Mouse (Mus musculus) cerebellum, adult 9-10 months (tissue): ENCODE data around the gene Stk33.
"Not testable (repeated sequence)": the region's sequence is repeated elsewhere in the genome, so short reads cannot be mapped to it uniquely, and the experiment has no call there.

Source experiments
- DNase-seq: peaks from one replicate; pipeline ENCODE4 v3.0.0; 2022

Stk33 gene

DNA sequence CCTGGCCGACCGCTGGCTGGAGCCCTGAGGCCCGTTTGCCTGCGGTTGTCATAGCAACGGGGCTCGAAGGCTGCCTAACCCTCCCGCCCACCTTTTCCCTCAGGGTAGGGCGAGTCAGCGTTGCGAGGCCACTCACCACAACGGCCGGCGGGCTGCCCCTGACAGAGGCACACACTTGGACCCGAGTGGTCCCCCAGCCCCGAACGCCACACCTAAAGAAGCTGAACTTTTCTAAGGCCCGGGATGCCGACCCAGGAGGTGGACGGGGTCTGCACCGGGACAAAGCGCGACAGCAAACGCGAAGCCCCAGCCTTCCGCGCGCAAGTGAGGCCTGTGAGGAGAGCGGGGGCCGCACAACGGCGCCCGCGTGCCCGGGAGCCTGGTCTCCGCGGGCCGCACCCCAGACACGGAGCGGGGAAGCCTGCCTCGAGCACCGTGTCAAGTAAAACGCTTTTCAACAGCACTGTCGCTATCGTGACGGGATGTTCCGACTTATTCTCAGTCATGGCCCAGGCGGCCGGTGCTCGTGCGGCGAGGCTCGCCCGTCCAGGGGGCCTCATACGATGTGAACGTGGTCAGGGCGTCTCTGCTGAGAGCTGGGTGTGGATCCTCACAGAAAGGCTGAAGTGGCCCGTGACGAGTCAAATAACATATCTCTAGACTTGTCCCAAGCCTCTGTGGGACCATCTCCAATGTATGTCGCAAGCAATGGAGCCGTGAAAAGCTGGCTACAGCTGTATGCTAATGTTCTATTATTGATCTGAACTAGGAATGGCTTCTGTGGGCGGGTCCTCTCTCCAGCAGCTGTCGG lies at the start of gene Stk33:
Gene Stk33 (minus strand): TSS at position 301 of the 811 bp plus-strand sequence.
- DNase-seq = no peak

DNA sequence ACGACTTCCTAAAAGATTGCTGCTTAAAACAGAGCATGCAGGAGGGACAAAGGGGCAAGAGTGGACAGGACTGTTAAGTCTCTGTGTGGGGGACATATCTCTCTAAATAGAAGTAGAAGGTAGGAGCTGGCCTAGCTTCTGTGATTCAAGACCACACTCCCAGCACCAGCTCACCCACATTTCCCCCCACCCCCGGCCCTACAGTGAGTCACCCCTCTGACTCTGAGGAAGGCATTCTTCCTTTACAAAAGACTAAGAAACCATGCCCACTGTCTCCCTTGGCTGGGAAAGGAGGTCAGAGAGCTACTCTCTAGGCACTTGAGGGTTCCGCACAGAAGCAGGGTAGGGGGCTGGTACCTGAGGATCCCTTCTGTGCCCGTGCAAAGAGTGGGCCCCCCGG lies 45.3 kb upstream of the Stk33 start:
- no peak for DNase-seq

DNA sequence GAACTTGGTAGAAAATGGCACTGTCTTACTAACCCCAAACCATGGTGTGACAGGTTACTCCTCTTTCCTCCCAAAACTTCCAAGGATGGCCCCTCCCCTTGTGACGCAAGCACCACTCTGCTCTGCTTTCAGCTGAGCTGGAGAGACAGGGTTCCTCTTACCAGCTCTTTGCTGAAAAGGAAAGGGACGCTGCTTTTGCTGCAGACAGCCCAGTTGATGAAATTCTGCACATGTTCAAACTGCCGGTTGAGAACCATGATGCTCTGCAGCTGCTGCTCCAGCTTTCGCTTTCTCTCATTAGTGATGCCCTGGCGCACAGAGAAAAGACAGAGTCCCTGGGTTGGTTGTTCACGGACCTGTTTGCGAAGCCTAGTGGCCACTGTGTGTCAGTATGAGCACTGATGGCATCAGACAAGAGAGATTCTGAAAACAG lies 41.9 kb upstream of the Stk33 start:
- no peak for DNase-seq

DNA sequence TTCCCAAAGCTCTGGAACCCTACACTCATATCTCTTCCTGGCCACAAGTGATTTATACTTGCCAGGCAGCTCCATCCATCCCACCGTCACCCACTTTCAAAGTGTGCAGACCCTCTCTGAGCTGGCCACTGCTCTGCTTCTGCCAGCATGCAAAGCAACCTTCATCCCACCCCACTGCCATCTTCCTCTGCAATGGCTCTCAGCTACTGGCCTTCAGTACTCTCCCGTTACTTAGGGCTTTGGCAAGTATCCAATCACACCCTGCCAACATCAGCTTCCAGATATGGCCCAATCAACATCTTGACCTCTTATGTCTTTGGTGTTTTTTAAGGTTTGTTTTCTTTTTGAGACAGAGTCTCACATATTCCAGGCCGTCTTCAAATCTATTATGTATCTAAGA lies 39.0 kb upstream of the Stk33 start:
- no peak for DNase-seq

DNA sequence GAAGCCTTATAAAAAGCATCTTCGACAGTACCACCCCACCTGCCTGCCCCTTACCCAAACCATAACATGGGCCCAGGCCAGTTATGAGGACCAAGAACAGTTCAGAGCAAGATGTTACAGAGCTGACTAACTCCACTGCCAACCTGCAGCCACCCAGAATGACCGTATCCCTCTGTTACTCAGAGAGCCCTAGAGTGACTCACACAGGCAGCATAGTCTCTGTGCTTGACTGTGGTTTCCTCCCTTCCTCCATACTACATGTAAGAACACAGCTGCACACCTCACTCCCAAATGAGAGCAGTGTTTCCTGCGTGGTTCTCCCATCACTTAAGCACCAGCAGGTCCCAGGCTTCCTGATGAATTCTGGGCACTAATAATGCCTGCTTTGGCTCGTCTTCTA lies 31.8 kb upstream of the Stk33 start:
- DNase-seq = no peak

DNA sequence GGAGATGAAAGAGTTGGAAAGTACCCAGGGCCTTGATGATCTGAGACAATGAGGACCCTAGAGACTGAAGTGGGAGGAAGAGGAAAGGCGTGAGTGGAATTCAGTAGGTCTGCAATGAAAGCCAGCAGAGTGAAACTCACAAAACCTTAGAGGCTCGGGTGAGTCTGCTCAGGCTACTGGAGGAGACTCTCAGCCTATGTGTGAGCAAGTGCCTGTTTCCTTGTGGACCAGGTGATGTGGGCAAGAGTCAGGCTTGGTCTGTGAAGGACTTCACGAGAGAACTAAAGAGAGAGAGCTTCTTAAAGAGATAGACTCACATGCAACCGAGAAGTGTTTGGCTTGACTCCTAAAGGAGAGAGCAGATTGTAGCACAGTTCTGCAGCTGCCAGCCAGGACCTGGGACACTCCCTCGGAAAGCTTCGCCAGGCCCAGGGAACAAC lies 29.4 kb upstream of the Stk33 start:
- DNase-seq = peak; percentile 27

DNA sequence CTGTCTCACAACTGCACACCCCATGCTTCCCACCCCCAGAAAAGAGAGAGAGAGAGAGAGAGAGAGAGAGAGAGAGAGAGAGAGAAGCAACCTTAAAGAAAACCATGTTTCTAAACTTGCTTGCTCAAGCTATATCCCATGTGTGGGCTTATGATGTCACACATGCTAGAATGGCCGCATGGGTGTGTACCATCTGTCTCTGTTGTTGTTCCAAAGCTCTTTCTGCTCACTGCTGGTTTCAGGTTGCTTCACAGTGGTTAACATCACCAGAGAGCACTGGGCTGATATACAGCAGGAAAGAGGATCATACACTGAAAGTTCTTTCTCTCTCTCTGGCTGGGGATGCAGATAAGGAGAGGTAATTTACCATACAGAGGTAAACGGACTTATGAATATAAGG lies 28.7 kb upstream of the Stk33 start:
- DNase-seq = peak; percentile 27

DNA sequence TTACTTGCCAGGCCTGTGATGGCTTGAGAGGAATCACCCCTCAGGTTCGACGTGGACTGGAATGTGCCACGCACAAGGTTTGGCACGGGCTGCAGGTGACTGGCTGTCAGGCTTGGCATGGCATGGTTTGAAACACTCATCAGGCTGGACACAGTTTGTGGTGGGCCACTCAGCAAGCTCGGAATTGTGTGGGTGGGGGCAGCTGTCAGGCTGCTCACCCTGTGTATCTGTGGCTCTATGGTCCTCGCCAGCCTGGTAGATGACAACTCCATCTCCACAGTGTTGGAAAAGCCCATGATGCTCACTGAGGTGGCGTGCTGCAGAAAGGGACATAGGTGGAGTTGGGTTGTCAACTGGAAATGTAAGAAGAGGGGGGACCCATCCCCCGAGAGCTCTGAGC lies 21.8 kb upstream of the Stk33 start:
- no peak for DNase-seq

DNA sequence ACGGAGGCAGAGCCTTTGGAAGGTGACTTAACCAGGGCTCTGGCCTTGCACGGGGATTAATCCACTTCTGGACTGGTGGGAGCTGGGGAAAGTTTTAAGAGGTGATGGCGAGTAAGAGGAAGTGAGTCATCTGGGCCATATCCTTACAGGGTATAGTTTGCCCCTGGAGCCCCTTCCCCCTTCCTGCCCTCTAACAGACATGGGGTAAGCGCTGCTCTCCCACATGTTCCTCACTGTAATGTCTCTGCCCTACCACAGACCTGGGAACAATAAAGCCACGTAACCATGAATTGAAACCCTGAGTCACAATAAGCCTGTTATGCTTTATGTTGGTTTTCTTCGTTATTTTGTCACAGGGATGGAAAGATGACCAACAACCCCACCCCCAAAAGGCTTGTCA lies 17.7 kb upstream of the Stk33 start:
- DNase-seq = no peak

DNA sequence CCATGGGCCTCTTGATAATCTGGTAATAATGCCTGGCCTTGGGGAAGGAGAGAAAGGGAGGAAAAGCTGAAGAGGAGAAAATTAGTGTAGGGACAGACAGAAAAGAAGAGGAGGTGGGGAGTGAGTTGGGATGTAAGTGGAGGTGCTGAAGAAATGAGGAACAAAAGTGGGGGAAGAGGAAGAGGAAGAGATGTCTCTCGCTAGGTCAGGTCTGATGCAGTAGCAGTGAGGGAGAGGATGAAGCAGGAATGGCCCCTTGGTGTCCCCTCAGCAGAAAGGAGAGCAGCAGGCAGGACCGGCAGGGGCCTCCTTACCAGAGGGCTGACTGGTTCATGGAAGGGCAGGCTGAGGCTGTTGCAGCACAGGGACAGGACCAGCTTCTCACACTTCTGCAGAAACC lies 16.9 kb upstream of the Stk33 start:
- no peak for DNase-seq

DNA sequence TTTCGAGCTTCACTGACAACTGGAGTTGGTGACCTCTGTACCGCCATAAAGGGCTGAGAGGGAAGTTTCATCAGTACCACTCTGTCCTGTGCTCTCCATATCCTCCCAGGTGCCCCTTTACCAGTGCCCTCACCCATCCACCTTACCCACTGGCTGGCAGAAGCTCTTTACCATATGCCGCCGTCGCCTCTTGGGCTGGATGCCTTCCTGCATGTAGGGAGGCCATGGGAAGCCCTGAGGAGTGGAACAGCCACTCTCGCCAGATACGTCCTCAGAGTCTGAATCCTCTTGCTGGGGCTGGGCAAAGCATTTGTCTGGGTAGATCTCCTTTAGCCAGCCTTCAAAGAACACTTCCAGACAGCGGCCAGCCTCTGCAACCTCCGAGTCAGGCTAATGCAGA lies 16.0 kb upstream of the Stk33 start:
- DNase-seq = no peak

DNA sequence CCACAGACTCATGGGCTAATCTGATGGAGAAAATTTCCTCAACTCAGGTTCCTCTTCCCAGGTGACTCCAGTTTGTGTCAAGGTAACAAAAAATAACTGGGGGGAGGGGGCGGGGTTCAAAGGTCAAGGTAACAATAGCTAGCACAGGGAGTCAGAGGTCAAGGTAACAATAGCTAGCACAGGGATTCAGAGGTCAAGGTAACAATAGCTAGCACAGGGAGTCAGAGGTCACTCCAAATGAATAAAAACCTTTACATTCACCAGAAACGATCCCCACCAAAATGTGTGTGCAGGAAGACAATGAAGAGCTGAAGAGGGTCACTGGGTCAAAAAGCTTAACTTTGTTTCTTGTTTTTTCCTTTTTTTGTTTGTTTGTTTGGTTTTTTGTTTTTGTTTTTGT lies 9.2 kb upstream of the Stk33 start:
- DNase-seq = no peak

DNA sequence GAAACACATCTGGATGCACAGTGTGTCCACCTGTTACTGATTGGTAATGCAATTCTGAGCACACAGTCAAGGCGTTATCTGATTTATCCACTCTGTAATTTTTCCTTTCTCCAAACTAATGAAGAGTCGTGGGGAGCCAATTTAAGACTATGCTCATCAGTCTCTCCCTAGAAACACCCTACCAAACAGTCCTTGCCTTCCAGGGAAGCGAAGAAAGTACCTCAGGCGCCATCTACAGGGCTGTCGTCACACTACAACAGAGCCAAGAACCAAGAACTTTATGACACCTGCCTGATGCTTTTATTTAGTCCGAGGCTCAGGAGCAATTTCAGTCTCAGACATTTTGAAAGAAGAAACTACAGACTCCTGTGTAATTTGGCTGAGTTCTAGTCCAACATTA lies 6.1 kb upstream of the Stk33 start:
- DNase-seq = peak; percentile 51

DNA sequence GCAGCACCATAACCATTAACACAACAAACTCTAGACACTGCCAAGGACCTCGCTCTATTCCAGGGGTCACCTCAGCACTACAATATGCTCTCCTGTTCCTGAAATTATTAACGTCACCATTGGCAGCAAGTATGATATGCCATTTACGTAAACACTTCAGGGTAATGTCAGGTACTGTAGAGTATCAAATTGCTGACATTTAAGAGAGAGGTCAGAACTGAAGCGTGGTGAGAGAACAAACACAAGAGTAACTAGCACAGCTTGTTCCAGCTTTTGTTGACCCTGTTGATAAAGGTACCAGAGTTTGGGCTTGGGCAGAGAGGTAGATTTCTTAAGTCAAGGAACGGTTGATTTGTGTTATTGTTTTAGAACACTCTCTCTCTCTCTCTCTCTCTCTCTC lies 3.9 kb upstream of the Stk33 start:
- no peak for DNase-seq

DNA sequence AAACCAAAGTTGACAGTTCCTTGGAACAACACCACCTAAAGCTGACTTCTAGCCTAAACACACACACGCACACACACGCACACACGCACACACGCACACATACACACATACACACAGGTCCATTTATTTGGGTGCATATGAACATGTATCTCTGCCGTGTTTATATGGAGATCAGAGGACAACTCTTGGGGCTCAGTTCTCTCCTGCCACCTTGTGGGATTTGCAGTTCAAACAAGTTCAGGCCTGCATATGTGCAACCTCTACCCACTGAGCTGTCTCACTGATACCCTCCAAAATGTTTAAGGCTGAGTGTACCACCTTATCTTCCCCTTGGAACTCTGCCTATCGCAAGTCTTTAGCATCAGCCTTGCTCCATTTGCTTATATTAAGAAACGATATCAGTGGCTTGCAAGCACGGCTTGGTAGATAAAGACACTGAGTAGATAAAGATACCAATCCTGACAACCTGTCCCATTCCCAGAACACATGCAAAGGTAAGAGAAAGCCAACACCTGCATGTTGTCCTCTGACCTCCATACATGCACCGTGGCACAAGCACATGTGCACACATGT lies 1.9 kb upstream of the Stk33 start:
- DNase-seq = no peak

DNA sequence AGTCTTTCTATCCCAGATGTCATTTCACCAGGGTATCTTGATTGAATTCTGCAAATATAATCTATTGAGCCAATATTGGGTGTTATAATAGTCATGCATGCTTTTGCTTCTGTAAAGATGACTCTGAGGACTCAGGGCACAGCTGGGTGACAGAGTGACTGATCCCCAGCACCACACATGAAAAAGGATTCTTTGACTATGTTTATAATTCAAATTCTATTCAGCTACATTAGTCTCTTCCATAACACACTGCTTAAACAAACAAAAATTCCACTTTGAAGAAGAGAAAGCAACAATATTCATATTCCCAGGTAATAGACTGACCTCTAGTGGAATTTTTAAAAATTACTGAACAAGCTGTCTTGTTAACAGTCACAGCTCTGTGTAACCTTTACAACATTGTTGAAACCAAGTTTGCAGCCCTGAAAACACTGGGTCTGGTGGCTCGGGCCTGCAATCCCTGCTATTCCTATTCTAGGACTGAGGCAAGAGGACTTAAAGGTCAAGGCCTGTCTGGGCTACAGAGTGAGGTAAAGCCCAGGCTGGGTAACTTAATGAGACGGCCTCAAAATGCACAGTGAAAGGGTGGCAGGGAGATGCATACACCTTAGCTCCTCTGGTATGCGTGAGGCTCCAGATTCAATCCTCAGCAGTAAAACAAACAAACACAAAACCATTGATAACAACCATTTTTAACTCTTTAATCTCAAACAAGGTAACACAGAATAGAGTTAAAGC lies 14.3 kb downstream of the Stk33 start:
- peak; percentile 70 for DNase-seq

DNA sequence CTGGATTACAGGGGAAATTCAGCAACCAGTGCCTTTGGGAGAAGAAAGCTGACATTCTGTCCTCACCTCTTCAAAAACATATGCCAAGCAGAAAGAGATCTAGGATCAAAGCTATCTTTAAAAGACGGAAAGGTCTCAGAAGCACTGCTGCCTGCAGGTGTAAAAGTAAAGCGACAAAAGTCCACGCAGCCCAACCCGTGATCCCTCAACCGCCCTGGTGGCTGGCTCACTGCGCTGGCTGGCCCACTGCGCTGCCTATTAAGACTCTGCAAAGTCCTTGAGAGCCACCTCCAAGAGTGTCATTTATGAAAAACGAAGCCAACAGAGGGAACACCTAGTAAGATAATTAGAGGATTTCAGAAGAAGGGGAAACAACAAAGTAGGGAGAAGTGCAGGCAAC lies 16.1 kb downstream of the Stk33 start:
- DNase-seq = no peak

DNA sequence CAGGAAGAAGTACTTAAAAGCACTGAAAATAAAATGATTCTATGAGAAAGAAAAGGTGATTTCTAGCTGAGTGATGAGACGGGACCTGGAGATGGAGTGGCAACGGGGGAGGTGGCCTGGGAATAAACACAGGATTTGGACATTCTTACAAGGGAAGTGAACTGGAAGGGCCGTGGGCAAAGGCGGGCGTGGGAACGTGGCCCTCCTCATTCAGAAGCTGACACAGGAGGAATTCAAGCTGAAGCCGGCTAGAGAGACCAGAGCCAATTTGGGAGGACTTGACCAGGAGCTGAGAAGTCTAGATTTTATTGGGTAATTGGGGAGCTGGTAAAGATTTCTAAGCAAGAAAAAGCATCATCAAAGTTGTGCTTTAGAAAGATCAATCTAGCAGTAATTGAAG lies 33.4 kb downstream of the Stk33 start:
- no peak for DNase-seq

DNA sequence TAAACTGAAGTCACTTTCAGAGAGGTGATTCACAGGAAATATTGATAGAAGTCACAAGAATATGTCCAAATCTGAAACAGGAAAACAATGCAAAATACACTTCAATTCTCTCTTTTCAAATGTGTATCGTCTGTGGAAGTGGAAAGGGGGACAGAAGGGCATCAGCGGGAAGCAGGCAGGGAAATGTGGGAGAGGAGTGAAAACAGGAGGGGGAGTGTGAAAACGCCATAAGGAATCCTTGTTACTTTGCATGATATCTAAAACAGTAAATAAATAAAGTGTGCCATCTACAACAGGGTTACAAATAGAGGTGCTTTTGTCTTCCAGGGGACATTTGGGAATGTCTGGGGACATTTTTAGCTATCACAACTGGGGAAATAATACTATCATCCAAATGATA lies 39.6 kb downstream of the Stk33 start:
- DNase-seq = peak; percentile 75

DNA sequence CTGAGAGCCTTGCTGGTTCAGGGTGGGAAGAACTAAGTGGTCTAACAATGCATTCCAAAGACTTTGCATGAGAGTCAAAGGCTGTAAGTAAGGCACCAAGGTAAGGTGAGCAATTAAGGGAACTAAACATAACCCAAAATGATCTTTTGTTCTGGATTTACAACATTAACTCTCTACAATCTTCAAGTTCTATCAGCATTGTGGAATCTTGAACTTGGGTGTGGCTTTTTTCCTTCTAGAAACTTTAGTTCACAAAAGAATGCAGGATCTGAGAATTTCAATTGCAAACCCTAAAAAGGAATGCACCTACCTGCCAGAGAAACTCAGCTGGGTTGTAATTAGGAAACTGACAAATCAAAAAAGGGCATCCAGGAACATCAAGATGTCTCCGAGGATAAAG lies 57.8 kb downstream of the Stk33 start:
- DNase-seq = no peak

DNA sequence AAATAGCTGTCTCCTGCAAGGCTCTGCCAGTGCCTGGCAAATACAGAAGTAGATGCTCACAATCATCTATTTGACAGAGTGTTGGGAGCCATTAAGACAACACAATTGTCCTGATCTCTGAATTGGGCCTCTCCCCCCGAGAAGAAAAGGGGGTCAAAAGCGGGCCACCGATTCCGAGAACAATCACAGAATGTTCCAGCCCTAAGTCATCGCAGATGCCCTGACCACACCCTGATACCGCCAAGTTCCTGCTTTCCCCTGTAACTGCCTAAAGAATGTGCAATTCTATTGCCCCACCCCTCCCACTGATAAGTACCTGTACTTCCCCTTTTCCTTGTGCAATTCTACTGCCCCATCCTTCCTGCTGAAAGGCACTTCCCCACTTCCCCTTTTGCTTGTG lies 65.3 kb downstream of the Stk33 start:
- not testable (repeated sequence) for DNase-seq

DNA sequence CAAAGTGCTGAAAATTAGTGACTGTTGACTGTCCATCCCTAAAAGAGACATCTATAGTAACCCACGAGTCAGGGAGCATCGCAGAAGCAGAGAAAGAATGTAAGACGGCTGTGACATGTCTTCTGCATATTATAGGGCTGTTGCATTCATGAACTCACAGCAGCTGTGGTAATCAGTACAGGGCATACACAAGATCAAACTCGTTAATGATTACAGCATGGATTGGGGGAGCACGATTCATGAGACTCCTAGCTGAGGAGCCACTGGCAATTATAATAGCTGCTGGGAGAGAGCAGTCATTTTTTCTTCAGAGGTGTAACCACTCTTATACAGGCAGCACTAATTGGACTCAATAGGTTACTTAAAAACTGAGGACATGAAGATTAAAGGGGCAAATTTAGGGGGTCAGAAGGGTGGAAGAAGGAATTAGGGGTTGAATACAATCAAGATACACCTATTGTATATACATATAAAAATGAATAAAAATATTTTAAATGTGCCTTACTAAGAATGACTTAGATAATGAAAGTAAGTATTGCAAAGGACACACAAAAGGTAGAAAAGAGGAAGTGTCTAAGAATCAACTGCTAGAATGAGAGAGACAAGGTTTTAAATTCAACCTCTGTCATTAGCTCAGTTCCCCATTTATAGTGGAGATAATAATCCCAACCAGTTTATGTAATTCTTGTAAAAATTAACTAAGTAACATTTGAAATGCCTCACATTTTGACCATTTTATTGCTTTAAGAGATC lies 80.3 kb downstream of the Stk33 start:
- DNase-seq = no peak

DNA sequence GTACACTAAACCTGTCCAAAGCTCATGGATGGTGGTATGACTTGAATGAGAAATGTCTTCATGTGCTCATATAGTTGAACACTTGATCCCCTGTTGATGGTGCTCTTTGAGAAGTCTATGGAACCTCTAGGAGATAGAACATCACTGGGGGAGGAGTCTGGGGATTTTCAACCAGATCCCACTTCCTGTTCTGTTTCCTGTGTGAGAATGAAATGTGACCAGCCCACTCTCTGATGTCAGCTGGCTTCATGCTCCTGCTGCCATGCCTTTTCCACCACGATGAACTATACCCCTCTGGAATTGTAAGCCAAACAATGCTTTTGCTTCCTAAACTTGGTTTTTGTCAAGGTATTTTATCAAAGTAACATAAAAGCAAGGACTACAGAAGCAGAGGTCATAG lies 81.0 kb downstream of the Stk33 start:
- no peak for DNase-seq
